Mouse (Mus musculus): ENCODE measurements around the gene Morn3. TPM values are rescaled to one million over a fixed set of nuclear protein-coding genes. Genes with fewer than 3 reads are reported as not detected.

Morn3 gene
- 3.0 and 3.4 TPM in 2 replicates for polyA plus RNA-seq (2021; fragmentation: Nextera tagmentation)
- long read RNA-seq, experiment 1, partial matches to known transcripts: 0 of 1 reads
- long read RNA-seq, experiment 1, other reads (novel, unspliced or antisense): 1 of 1 reads
- long read RNA-seq, experiment 2: 0 reads

GRCm38 (mm10) chr5:123046916-123047315 is at the start of gene Morn3:
Morn3 (minus strand) TSS chr5:123047016.

GRCm38 (mm10) chr5:123068115-123068514 is 21.3 kb upstream of the Morn3 start, which contains the start of gene Tmem120b:
Tmem120b (plus strand) TSS chr5:123068415.

GRCm38 (mm10) chr5:123014753-123015701 is 31.8 kb downstream of the Morn3 start, which contains the start of gene Orai1:
Orai1 (plus strand) TSS chr5:123015074.

GRCm38 (mm10) chr5:122989551-122990330 is 57.1 kb downstream of the Morn3 start, which contains the start of gene Kdm2b:
Kdm2b (minus strand) TSS chr5:122989823.

Other genes starting within 250 kb of the Morn3 start
- 113 and 119 TPM in 2 replicates for gene Anapc5, start 225.7 kb downstream of the Morn3 start, polyA plus RNA-seq (2021; fragmentation: Nextera tagmentation)
- gene Rnf34, start 197.0 kb downstream of the Morn3 start, polyA plus RNA-seq (2021; fragmentation: Nextera tagmentation): 25.0 and 25.5 TPM in 2 replicates
- 5.6 and 6.3 TPM in 2 replicates for gene Kdm2b, start 57.2 kb downstream of the Morn3 start, polyA plus RNA-seq (2021; fragmentation: Nextera tagmentation)
- 3.6 and 4.5 TPM in 2 replicates for gene Orai1, start 31.9 kb downstream of the Morn3 start, polyA plus RNA-seq (2021; fragmentation: Nextera tagmentation)
- gene Tmem120b, start 21.4 kb upstream of the Morn3 start, polyA plus RNA-seq (2021; fragmentation: Nextera tagmentation): 6.7 and 6.8 TPM in 2 replicates
- 30.2 and 33.5 TPM in 2 replicates for gene Rhof, start 85.7 kb upstream of the Morn3 start, polyA plus RNA-seq (2021; fragmentation: Nextera tagmentation)
- 2.7 and 3.4 TPM in 2 replicates for gene Setd1b, start 95.2 kb upstream of the Morn3 start, polyA plus RNA-seq (2021; fragmentation: Nextera tagmentation)
- 45.6 and 47.6 TPM in 2 replicates for gene Psmd9, start 122.4 kb upstream of the Morn3 start, polyA plus RNA-seq (2021; fragmentation: Nextera tagmentation)
- gene Hpd, start 135.7 kb upstream of the Morn3 start, polyA plus RNA-seq (2021; fragmentation: Nextera tagmentation): not detected in 2 replicates
- 0.54 and 0.68 TPM in 2 replicates for gene Wdr66, start 205.1 kb upstream of the Morn3 start, polyA plus RNA-seq (2021; fragmentation: Nextera tagmentation)

Measured in layer of hippocampus, adult 6 months (tissue).